Mouse (Mus musculus) midbrain, postnatal 0 days (tissue): ENCODE measurements around the gene Fcer1g. TPM values are rescaled to one million over a fixed set of nuclear protein-coding genes. Genes with fewer than 3 reads are reported as not detected.

Experiments used
- ATAC-seq: fragments of 200-750 bp; cut with Nextera tagmentation; 2 replicates; pipeline ENCODE4 v1.8.0; 2017; ENCODE audit warnings: moderate number of reproducible peaks, mild to moderate bottlenecking, moderate TSS enrichment, moderate library complexity; ENCODE audit not compliant: low FRiP score
- DNase-seq: peaks from one replicate; pipeline ENCODE4 v3.0.0-alpha.2; 2015; ENCODE audit warnings: low spot score
- H3K27ac ChIP-seq: fragments of 300-500 bp; sonication (generic); 2 replicates; pipeline ENCODE4 v1.5.1; 2014; ENCODE audit warnings: low read depth, mild to moderate bottlenecking, low read length, mixed read lengths
- H3K27me3 ChIP-seq: fragments of 300-500 bp; sonication (generic); 2 replicates; pipeline ENCODE4 v1.6.1; 2014; ENCODE audit warnings: low read length, control low read depth, mixed read lengths; ENCODE audit not compliant: insufficient read depth
- H3K36me3 ChIP-seq: fragments of 300-500 bp; sonication (generic); 2 replicates; pipeline ENCODE4 v1.6.1; 2014; ENCODE audit warnings: low read length, control low read depth, mixed read lengths; ENCODE audit not compliant: insufficient read depth
- H3K4me1 ChIP-seq: fragments of 300-500 bp; sonication (generic); 2 replicates; pipeline ENCODE4 v1.6.1; 2014; ENCODE audit warnings: mild to moderate bottlenecking, control low read depth, antibody characterized with exemption, low read length, mixed read lengths; ENCODE audit not compliant: insufficient read depth
- H3K4me2 ChIP-seq: fragments of 300-500 bp; sonication (generic); 2 replicates; pipeline ENCODE4 v1.6.1; 2014; ENCODE audit warnings: low read depth, mild to moderate bottlenecking, low read length, mixed read lengths; ENCODE audit not compliant: poor library complexity, severe bottlenecking
- H3K4me3 ChIP-seq: fragments of 300-500 bp; sonication (generic); 2 replicates; pipeline ENCODE4 v1.5.1; 2014; ENCODE audit warnings: low read depth, mild to moderate bottlenecking, low read length, moderate library complexity
- H3K9ac ChIP-seq: fragments of 300-500 bp; sonication (generic); replicated peaks from 2 replicates; pipeline ENCODE4 v1.6.1; 2014; ENCODE audit warnings: mild to moderate bottlenecking, low read length, moderate library complexity, mixed read lengths; ENCODE audit not compliant: poor library complexity, severe bottlenecking
- H3K9me3 ChIP-seq: fragments of 300-500 bp; sonication (generic); 2 replicates; pipeline ENCODE4 v1.6.1; 2016; ENCODE audit warnings: low read length, control low read depth
- CTCF ChIP-seq: IDR thresholded peaks from 2 replicates; pipeline ENCODE4 v1.5.1; 2016; ENCODE audit warnings: antibody characterized with exemption, mild to moderate bottlenecking
- WGBS: fragments of 180-500 bp; shearing (Covaris S2); extraction: QIAGEN DNeasy Blood & Tissue Kit; methylation state at CpG from one replicate; pipeline ENCODE4 v1.1.7; 2014; 5-methylcytosine and 5-hydroxymethylcytosine counted together
- polyA plus RNA-seq: library from polyadenylated mRNA; unstranded; fragments of >200 nt; fragmentation: Nextera tagmentation; extraction: Ambion mirVana; gene quantifications from 2 replicates; pipeline ENCODE4 v1.2.1, GENCODE M21; 2015
- total RNA-seq: library from RNA; depleted of rRNA; stranded (reverse); fragments of >200 nt; gene quantifications from 2 replicates; pipeline ENCODE4 v1.2.3, GENCODE M21; 2014

Gene Fcer1g
- total and polyA plus RNA-seq, 2 experiments from 2014 or later = 21.3 to 31.1 TPM

GRCm38 (mm10) chr1:171270573-171270900 is 36.4 kb upstream of the Fcer1g start:
- no peaks in the 10 kb centered on the region for H3K27me3 ChIP-seq
- DNase-seq (no peak), ATAC-seq (peak; percentile 74)
- under 1% methylated on average over 18 of the region's 19 CpGs for WGBS
- TF ChIP-seq CTCF = no peak
- peaks cover 9% of the 10 kb centered on the region; the same call in 1 of the 2 replicates for H3K4me1 ChIP-seq
- peak overlapping the region; percentile 89 for H3K4me2 ChIP-seq
- peak overlapping the region; percentile 82 for H3K9ac ChIP-seq
- no peaks in the 10 kb centered on the region for H3K9me3 ChIP-seq
- H3K4me3 ChIP-seq = peak overlapping the region; percentile 87
- peaks cover 18% of the 10 kb centered on the region for H3K36me3 ChIP-seq
- peak overlapping the region; percentile 55 for H3K27ac ChIP-seq

DNA sequence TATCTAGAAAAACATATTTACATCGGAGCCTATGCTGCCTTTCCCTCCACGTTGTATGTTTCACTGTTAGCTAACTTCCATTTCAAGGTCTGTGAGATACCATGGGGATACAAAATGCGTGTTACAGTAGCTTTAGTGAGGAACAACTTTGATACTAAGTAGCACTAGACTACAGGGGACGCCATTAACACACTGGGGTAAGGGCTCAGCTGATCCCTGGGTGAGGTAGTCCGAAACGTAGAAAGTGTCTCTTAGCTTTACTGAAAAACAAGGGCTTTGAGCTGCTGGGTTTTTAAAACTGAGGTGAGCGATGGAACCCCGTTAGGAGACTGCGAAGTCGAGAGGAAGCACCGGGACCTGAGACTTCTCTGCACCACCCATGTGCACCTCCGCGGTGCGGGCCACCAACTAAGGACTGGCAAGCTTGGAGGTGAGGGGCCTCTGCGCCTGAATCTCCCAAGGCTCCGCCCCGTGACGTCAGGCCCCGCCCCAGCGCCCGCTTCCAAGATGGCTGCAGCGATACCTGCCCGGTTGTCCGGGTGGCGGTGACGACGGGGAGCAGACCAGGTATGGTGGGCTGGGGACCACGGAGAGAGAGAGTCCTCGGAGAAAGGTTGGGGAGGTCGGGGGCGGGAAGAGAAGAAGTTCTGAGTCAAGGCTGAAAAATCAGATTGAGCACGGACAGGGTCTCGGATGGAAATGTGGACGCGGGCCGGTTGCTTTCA is 35.8 kb upstream of the Fcer1g start, which contains the start of gene B4galt3:
TSS of gene B4galt3 (plus strand) at position 481 of the 725 bp plus-strand sequence.
- Histone ChIP-seq H3K4me3 (peak within 1 kb of the TSS; percentile 87), H3K9me3 (no peaks in the 10 kb centered on the region), H3K36me3 (peaks cover 14% of the 10 kb centered on the region; the same call in 1 of the 2 replicates), H3K27me3 (no peaks in the 10 kb centered on the region), H3K4me1 (peaks cover 9% of the 10 kb centered on the region; the same call in 1 of the 2 replicates), H3K4me2 (peak within 1 kb of the TSS; percentile 89), H3K9ac (peak within 1 kb of the TSS; percentile 82), H3K27ac (peak within 1 kb of the TSS; percentile 55)
- peak; percentile 22 for TF ChIP-seq CTCF
- peak; percentile 92 for ATAC-seq
- 4% methylated on average over 35 of the region's 36 CpGs for WGBS
- peak; percentile 92 for DNase-seq

DNA sequence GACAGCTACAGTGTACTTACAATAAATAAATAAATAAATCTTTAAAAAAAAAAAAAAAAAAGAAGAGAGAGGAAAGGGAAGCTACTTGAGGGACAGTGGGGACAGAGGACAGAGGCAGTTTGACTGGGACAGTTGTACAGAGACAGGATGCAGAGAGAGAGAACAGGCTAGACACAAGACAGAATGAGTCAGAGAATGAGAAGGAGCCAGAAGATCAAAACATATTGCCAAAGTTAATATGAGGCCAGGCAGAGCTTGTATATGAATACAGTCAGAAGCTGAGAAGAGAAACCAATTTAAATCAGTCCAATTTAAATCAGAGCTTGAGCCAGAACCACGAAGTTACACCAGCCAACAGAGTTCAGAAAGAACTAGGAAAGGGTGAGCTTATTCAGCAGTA is 34.2 kb upstream of the Fcer1g start:
- H3K4me2 ChIP-seq = no peak overlapping the region
- no peak for ATAC-seq
- H3K27me3 ChIP-seq = no peaks in the 10 kb centered on the region
- H3K4me3 ChIP-seq = no peak overlapping the region
- WGBS = 57% methylated on average over 1 of the region's 1 CpGs
- H3K4me1 ChIP-seq = peaks cover 13% of the 10 kb centered on the region; the same call in 1 of the 2 replicates
- no peaks in the 10 kb centered on the region for H3K9me3 ChIP-seq
- H3K27ac ChIP-seq = no peak overlapping the region
- no peaks in the 10 kb centered on the region for H3K36me3 ChIP-seq
- no peak for TF ChIP-seq CTCF
- H3K9ac ChIP-seq = no peak overlapping the region
- no peak for DNase-seq

GRCm38 (mm10) chr1:171265971-171266744 is 32.0 kb upstream of the Fcer1g start:
- Histone ChIP-seq H3K36me3 (no peaks in the 10 kb centered on the region), H3K4me2 (no peak overlapping the region), H3K4me1 (peaks cover 9% of the 10 kb centered on the region; the same call in 1 of the 2 replicates), H3K4me3 (no peak overlapping the region), H3K9me3 (no peaks in the 10 kb centered on the region), H3K27ac (no peak overlapping the region), H3K27me3 (no peaks in the 10 kb centered on the region), H3K9ac (no peak overlapping the region)
- WGBS = 79% methylated on average over 4 of the region's 4 CpGs
- DNase-seq = no peak
- TF ChIP-seq CTCF = no peak
- no peak for ATAC-seq

DNA sequence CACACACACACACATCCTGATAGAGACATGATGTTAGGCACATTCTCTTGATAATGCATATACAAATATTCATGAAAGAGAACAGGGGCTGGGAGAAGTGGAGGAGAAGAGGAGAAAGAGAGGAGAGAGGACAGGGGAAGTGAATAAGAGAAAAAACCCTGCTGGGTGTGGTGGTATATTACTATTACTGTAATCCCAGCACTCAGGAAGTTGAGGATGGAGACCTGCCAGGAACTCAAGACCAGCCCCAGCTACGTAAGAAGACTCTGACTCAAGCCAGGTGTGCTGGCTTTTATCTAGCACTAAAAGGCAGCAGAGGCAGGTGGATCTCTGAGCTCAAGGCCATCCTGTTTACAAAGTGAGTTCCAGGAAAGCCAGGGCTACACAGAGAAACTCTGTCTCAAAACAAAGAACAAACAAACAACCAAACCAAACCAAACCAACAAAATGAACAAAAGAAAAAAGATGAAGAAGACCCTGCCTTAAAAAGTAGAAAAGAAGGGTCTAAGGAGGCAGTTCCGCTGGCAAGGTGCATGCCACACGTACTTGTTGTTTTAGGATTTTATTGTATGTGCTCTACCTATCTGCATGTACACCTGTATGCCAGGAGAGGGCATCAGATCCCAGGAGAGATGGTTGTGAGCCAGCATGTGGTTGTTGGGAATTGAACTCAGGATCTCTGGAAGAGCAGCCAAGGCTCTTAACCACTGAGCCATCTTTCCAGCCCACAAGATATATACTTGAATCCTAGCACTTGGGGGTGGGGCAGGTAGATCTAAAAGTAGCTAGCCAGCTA is 29.7 kb upstream of the Fcer1g start:
- peak; percentile 40 for TF ChIP-seq CTCF
- Histone ChIP-seq H3K4me1 (peaks cover 5% of the 10 kb centered on the region; the same call in 1 of the 2 replicates), H3K27ac (peak overlapping the region; percentile 59), H3K9ac (no peak overlapping the region), H3K27me3 (no peaks in the 10 kb centered on the region), H3K36me3 (no peaks in the 10 kb centered on the region), H3K9me3 (no peaks in the 10 kb centered on the region), H3K4me3 (no peak overlapping the region), H3K4me2 (peak overlapping the region; percentile 32; the same call in 1 of the 2 replicates)
- WGBS = 84% methylated on average over 3 of the region's 3 CpGs
- ATAC-seq (no peak), DNase-seq (no peak)
